Mouse (Mus musculus) liver, postnatal 0 days (tissue): Measurements from ENCODE around the gene Cnnm3. TPM values are rescaled to one million over a fixed set of nuclear protein-coding genes. Genes with fewer than 3 reads are reported as not detected.
A peak's percentile ranks its signal among the peaks of the same experiment; 100 is the strongest.

Experiments
- ATAC-seq: fragments of 200-750 bp; cut with Nextera tagmentation; 2 replicates; pipeline ENCODE4 v1.8.0; 2017; ENCODE audit warnings: mild to moderate bottlenecking, moderate library complexity
- DNase-seq: peaks from one replicate; pipeline ENCODE4 v3.0.0-alpha.2; 2016
- H3K27ac ChIP-seq: fragments of 300-500 bp; sonication (generic); 2 replicates; pipeline ENCODE4 v1.5.1; 2014; ENCODE audit warnings: antibody characterized with exemption, moderate library complexity, mild to moderate bottlenecking, low read depth
- H3K27me3 ChIP-seq: fragments of 300-500 bp; sonication (generic); 2 replicates; pipeline ENCODE4 v1.6.1; 2014; ENCODE audit warnings: low read length, control low read depth, mixed read lengths; ENCODE audit not compliant: insufficient read depth
- H3K36me3 ChIP-seq: fragments of 300-500 bp; sonication (generic); replicated peaks from 2 replicates; pipeline ENCODE4 v1.6.1; 2014; ENCODE audit warnings: mild to moderate bottlenecking, control low read depth, low read length, moderate library complexity, mixed read lengths; ENCODE audit not compliant: insufficient read depth
- H3K4me1 ChIP-seq: fragments of 300-500 bp; sonication (generic); 2 replicates; pipeline ENCODE4 v1.6.1; 2014; ENCODE audit warnings: antibody characterized with exemption, mild to moderate bottlenecking, control low read depth; ENCODE audit not compliant: insufficient read depth
- H3K4me2 ChIP-seq: fragments of 300-500 bp; sonication (generic); 2 replicates; pipeline ENCODE4 v1.6.1; 2014; ENCODE audit warnings: low read depth, mild to moderate bottlenecking, low read length, moderate library complexity, mixed read lengths
- H3K4me3 ChIP-seq: fragments of 300-500 bp; sonication (generic); 2 replicates; pipeline ENCODE4 v1.5.1; 2014; ENCODE audit warnings: low read depth, low read length
- H3K9ac ChIP-seq: fragments of 300-500 bp; sonication (generic); replicated peaks from 2 replicates; pipeline ENCODE4 v1.6.1; 2014; ENCODE audit warnings: mild to moderate bottlenecking, moderate library complexity
- H3K9me3 ChIP-seq: fragments of 300-500 bp; sonication (generic); 2 replicates; pipeline ENCODE4 v1.6.1; 2016; ENCODE audit warnings: mild to moderate bottlenecking, control low read depth, low read length, mixed read lengths
- CTCF ChIP-seq: sonication (generic); IDR thresholded peaks from 2 replicates; pipeline ENCODE4 v1.5.1; 2016; ENCODE audit warnings: antibody characterized with exemption, low read depth
- EP300 ChIP-seq: IDR thresholded peaks from 2 replicates; pipeline ENCODE4 v1.6.1; 2016; ENCODE audit warnings: antibody characterized with exemption, low read depth, mild to moderate bottlenecking
- WGBS: fragments of 180-500 bp; shearing (Covaris S2); extraction: QIAGEN DNeasy Blood & Tissue Kit; methylation state at CpG from one replicate; pipeline ENCODE4 v1.1.7; 2014; ENCODE audit not compliant: insufficient replicate concordance; 5-methylcytosine and 5-hydroxymethylcytosine counted together
- polyA plus RNA-seq: library from polyadenylated mRNA; unstranded; fragments of >200 nt; fragmentation: Nextera tagmentation; extraction: Ambion mirVana; gene quantifications from 2 replicates; pipeline ENCODE4 v1.2.1, GENCODE M21; 2015

Cnnm3 gene
- polyA plus RNA-seq, 1 experiment from 2014 or later, result 0.92 TPM

GRCm38 (mm10) chr1:36538727-36539126, 27.1 kb downstream of the Cnnm3 start:
- Histone ChIP-seq H3K36me3 (peaks cover 12% of the 10 kb centered on the region; the same call in 1 of the 2 replicates), H3K4me2 (no peak overlapping the region), H3K9ac (no peak overlapping the region), H3K4me3 (no peak overlapping the region), H3K27me3 (no peaks in the 10 kb centered on the region), H3K4me1 (peaks cover 19% of the 10 kb centered on the region; the same call in 1 of the 2 replicates), H3K9me3 (no peaks in the 10 kb centered on the region), H3K27ac (peak overlapping the region; percentile 70)
- TF ChIP-seq EP300 (no peak), CTCF (no peak)
- ATAC-seq (peak; percentile 62), DNase-seq (no peak)
- WGBS, result 58% methylated on average over 4 of the region's 4 CpGs

- Histone ChIP-seq H3K36me3 (peaks cover 12% of the 10 kb centered on the region; the same call in 1 of the 2 replicates), H3K9ac (no peak within 1 kb of the TSS), H3K9me3 (no peaks in the 10 kb centered on the region), H3K4me2 (no peak within 1 kb of the TSS), H3K4me3 (no peak within 1 kb of the TSS), H3K4me1 (peaks cover 19% of the 10 kb centered on the region; the same call in 1 of the 2 replicates), H3K27me3 (no peaks in the 10 kb centered on the region), H3K27ac (peak within 1 kb of the TSS; percentile 70)
- WGBS, result 44% methylated on average over 7 of the region's 9 CpGs
- DNase-seq, result peak; percentile 76
- TF ChIP-seq CTCF (0 out of 2 replicates have a peak, but pooled peaks have one; percentile 1), EP300 (0 out of 2 replicates have a peak, but pooled peaks have one; percentile 21)
- ATAC-seq, result peak; percentile 97
Measured at GRCm38 (mm10) chr1:36539186-36539585, 27.5 kb downstream of the Cnnm3 start, which contains the start of gene Gm42417. Gene Gm42417 (minus strand): TSS chr1:36539429.

GRCm38 (mm10) chr1:36540132-36540531, 28.5 kb downstream of the Cnnm3 start:
- H3K27me3 ChIP-seq, result no peaks in the 10 kb centered on the region
- DNase-seq (no peak), ATAC-seq (no peak)
- no peak overlapping the region for H3K9ac ChIP-seq
- no peaks in the 10 kb centered on the region for H3K9me3 ChIP-seq
- H3K36me3 ChIP-seq, result peaks cover 12% of the 10 kb centered on the region; the same call in 1 of the 2 replicates
- H3K4me3 ChIP-seq, result no peak overlapping the region
- no peak for TF ChIP-seq CTCF
- TF ChIP-seq EP300, result no peak
- WGBS, result 81% methylated on average over 11 of the region's 11 CpGs
- H3K4me2 ChIP-seq, result no peak overlapping the region
- H3K4me1 ChIP-seq, result peaks cover 13% of the 10 kb centered on the region; the same call in 1 of the 2 replicates
- H3K27ac ChIP-seq, result no peak overlapping the region

- no peak overlapping the region for H3K4me2 ChIP-seq
- TF ChIP-seq CTCF (no peak), EP300 (no peak)
Measured at GRCm38 (mm10) chr1:36540807-36541206, 29.1 kb downstream of the Cnnm3 start.

GRCm38 (mm10) chr1:36541844-36542243, 30.2 kb downstream of the Cnnm3 start:
- WGBS, result 94% methylated on average over 16 of the region's 16 CpGs
- ATAC-seq (no peak), DNase-seq (no peak)
- H3K4me1 ChIP-seq, result 0 out of 2 replicates have a peak, but pooled peaks cover 10% of the 10 kb centered on the region
- no peak overlapping the region for H3K4me2 ChIP-seq
- H3K36me3 ChIP-seq, result peaks cover 12% of the 10 kb centered on the region; the same call in 1 of the 2 replicates
- no peak overlapping the region for H3K27ac ChIP-seq
- no peak overlapping the region for H3K9ac ChIP-seq
- H3K9me3 ChIP-seq, result no peaks in the 10 kb centered on the region
- no peak for TF ChIP-seq CTCF
- TF ChIP-seq EP300, result no peak
- H3K4me3 ChIP-seq, result no peak overlapping the region
- H3K27me3 ChIP-seq, result no peaks in the 10 kb centered on the region

More at GRCm38 (mm10) chr1:36540807-36541206, 29.1 kb downstream of the Cnnm3 start:
- Histone ChIP-seq H3K4me3 (no peak overlapping the region), H3K9me3 (no peaks in the 10 kb centered on the region), H3K27me3 (no peaks in the 10 kb centered on the region), H3K4me1 (peaks cover 10% of the 10 kb centered on the region; the same call in 1 of the 2 replicates), H3K9ac (no peak overlapping the region), H3K27ac (no peak overlapping the region), H3K36me3 (peaks cover 12% of the 10 kb centered on the region; the same call in 1 of the 2 replicates)
- WGBS, result 86% methylated on average over 12 of the region's 12 CpGs
- ATAC-seq, result no peak
- no peak for DNase-seq

- H3K27me3 ChIP-seq, result no peaks in the 10 kb centered on the region
- H3K27ac ChIP-seq, result no peak overlapping the region
- ATAC-seq (no peak), DNase-seq (no peak)
- 0 out of 2 replicates have a peak, but pooled peaks cover 6% of the 10 kb centered on the region for H3K4me1 ChIP-seq
- H3K9ac ChIP-seq, result no peak overlapping the region
- H3K36me3 ChIP-seq, result peaks cover 12% of the 10 kb centered on the region; the same call in 1 of the 2 replicates
- H3K4me2 ChIP-seq, result no peak overlapping the region
- WGBS, result 89% methylated on average over 9 of the region's 9 CpGs
- TF ChIP-seq CTCF, result no peak
- TF ChIP-seq EP300, result no peak
- H3K4me3 ChIP-seq, result no peak overlapping the region
- no peaks in the 10 kb centered on the region for H3K9me3 ChIP-seq
Measured at GRCm38 (mm10) chr1:36542925-36543324, 31.3 kb downstream of the Cnnm3 start.
